Mouse (Mus musculus) testis, postnatal 14 days (tissue): ENCODE measurements around the gene Gfy.
A peak's percentile ranks its signal among the peaks of the same experiment; 100 is the strongest.

Experiments
- DNase-seq: peaks from one replicate; pipeline ENCODE4 v3.0.0; 2021; ENCODE audit warnings: low spot score

The Gfy gene

DNA sequence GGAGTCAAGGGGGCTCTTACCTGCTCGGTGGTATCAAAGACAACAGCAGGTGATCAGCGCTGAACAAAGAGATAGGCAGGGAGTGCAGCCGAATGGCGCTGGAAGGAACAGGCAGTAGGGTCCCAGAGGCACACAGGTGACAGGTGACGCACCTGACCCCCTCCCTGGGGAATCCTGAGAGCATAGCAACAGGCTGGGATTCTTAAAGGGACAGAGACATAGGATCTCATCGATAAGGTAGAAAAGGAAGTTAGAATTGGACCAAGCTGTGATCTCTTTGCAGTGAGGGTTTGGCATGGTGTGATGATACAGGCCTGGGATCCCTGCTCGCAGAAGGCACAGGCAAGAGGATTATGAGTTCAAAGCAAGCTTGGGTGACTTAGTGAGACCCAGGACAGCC, at the start of gene Gfy:
Gfy (minus strand) TSS at position 101 of the 400 bp plus-strand sequence.
- no peak for DNase-seq

DNA sequence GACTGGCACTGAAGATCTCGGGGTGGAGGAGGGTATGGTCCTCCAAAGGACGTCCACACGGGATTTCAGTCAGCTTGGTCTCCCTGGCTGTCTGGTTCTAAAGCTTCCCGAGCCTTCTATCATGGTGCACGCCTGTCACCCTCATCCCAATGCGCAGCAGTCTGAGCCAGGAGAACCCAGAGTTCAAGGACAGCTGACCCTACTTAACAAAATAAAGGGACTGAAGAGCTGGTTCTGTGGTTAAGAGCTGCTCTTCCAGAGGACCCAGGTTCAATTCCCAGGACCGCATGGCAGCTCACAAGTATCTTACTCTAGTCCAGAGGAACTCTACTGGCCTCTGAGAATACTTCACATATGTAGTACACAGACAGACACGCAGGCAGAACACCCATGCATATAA, 49.7 kb upstream of the Gfy start:
- no peak for DNase-seq

DNA sequence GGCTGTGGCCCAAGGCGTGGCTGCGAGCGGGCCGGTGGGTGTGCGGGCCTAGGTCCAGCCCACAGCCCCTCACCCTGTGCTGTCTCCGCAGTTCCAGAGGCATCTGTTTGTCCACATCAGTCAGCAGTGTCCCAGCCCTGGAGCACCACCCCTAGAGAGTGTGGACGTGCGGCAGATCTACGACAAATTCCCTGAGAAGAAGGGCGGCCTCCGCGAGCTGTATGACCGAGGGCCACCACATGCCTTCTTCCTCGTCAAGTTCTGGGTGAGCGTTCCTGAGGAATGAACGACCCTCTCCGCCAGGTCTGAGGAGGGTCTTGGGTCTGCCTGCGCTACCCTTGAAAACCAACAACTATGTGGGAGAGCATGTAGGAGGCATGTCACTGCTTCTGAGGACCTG, 49.2 kb upstream of the Gfy start:
- no peak for DNase-seq

DNA sequence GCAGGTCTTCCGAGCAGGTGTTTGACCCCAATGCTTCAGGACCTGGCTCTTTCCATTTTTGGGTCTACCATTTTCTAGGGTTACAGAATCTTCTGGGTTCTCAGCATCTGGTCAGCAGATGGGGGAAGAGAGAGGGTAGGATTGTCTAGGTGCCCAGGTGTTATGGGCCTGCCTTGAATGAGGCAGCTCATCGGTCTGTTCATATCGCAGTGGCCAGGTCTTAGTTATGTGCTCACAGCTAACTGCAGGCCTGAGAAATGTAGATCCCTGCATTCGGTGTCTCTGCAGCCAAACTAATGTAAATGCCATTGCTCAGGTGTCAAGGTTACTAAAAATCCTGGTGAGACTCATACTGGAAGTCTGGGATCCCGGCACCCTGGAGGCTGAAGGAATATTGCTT, 47.1 kb upstream of the Gfy start:
- DNase-seq: no peak

DNA sequence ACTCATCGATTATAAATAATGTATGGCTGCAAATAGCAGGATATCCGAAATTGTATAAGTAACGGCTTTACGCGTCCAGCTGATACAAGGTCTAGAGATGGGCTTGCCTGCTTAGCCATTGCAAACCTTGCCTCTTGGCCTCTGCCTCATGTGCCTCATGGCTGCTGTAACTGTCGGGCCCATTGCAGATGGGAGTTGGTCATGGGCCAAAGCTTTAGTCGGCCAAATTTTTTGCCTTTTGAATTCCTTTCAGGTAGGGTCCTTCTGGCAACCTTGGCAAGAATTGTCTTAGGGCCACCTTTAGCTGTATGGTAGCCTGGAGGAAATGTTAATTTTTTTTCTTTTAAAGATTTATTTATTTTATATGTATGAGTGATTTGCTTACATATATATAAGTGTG, 45.5 kb upstream of the Gfy start:
- DNase-seq: no peak

DNA sequence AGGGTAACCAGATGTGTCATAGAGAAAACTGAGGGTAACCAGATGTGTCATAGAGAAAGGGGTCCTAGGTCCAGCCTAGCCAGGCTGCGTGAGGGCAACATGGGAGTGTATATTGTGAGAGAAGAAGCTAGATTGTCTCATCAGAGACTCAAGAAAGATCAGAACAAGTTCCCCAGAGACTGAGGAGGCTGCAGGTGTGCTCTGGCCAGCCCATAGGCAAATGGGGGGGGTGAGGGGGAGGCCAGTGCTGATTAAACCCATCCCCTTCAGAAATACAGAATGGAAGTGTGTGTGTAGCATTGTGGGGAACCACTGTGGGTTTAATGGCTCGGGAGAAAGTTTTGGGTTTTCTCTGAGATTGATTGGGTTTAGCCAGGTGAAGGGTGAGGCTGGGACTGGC, 42.3 kb upstream of the Gfy start:
- no peak for DNase-seq

DNA sequence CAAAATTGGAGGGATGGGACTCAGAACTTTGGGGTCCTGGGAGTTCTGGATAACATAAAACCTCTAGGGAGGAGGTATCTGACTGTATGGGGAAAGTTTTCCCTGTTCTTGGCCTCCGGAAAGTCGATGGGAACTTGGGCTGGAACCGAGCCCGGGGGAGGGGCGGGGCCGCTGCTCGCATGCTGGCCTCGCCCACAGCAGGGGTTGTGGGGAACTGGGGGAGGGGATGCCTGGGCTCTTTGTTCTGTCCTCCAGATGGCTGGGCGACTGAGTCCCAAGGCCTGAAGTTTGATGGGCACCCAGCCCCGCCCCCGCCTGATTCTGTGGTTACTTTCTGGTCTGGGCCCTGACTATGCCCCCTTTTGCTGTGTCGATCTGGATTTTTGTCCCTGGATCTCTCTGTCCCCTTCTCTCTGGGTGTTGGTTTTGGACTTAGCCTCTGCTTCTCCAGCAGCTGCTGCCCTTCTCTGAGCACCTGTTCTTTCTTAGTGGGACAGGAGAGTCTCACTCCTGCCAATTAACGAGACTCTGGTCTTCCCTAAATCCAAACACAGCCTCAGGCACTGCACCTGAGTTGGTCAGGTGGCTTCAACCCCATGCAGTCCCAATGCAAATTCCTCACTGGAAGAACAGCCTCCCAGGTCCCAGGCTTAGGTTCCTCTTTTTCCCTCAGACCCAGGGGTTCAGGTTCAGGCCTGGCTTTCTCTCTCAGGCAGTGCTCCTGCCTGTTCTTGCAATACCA, 37.2 kb upstream of the Gfy start:
- peak; percentile 46 for DNase-seq

DNA sequence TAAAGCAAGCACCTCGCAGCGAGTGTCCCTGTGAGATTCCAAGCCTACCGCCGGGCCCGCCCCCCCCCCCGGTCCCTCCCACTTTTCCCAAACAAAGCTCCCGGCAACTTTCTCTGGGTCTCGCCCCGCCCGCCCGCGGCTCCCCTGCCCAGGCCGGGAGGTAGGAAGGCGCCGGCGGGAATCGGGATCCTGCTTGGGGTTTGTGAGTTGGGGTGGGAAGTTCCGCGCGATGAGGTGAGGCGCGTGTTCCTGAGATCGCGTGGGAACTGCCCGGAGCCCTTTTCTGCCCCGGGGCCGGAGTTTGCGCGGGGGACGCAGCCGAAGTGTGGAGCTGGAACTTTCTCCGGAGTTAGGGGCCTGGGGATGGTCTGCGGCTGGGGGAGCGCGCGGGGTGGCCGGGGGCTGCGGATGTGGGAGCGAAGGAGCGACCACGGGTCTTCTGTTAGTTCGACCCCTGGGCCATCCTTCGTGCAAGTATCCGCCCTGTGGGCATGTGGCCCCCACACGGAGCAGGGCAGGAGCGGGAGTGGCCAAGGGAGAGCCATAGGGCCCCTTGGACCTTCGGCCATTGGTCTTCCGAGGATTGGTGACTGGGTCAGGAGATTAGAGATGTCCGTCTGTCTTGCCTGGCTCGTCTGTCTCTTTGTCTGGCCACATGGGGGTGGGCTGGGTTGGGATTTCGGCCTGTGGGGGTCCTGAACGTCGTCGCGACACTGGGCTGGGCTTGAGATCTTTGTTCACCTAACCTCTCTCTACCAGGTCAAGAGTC, 36.5 kb upstream of the Gfy start, which contains the start of gene Tead2:
Tead2 (plus strand) TSS at position 81 of the 769 bp plus-strand sequence.
- no peak for DNase-seq

DNA sequence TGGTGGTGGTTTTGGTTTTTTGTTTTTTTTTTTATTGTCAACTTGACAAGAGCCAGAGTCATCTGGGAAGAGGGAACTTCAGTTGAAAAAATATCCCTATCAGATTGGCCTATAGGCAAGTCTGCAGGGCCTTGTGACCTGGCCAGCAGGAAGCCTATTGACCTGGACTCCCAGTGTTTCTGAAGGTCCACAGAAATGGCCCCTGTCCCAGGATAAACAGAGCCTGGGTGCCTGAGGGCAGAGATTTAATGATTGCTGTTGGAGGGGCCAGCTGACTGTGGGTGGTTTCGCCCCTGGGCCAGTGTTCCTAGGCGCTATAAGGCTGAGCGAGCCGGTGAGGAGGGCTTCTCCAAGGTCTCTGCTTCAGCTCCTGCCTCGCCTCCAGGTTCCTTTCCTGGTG, 34.3 kb upstream of the Gfy start:
- no peak for DNase-seq

DNA sequence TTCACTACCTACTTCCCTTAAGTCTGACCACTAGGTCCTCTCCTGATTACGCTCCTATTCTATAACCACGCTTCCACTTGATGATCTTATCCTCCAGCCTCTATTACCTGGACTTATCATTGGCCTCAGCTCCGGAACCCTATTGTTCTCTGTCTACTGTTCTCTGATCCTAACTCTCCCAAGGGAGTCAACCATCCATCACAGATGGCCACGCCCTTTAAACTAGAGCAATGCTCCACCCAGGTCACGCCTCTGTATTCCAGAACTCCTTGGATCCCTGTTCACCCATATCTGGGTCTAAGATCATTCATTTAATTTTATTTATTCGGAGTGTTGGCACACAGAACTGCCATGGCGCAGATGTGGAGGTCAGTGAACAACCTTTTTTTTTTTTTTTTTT, 33.0 kb upstream of the Gfy start:
- DNase-seq: no peak

DNA sequence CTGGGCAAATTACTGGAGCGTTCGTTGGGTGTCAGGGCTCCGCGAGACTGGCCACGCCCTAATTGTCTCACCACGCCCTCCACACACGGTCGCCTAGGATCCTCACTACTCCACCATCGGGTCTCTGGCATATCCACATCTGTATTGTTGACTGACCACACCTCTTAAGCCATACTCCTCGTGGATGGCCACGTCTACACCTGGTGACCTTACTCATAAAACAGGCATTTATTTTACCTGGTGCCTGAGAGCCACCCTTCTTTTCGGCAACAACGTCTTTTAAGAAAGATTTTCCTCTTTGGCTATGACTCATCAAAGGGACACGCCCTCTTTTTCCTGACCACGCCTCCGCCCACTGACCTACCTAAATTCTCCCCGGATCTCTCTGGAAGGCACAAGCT, 32.5 kb upstream of the Gfy start, which contains the start of gene Dkkl1:
Dkkl1 (minus strand) TSS at position 297 of the 401 bp plus-strand sequence.
- DNase-seq: no peak

DNA sequence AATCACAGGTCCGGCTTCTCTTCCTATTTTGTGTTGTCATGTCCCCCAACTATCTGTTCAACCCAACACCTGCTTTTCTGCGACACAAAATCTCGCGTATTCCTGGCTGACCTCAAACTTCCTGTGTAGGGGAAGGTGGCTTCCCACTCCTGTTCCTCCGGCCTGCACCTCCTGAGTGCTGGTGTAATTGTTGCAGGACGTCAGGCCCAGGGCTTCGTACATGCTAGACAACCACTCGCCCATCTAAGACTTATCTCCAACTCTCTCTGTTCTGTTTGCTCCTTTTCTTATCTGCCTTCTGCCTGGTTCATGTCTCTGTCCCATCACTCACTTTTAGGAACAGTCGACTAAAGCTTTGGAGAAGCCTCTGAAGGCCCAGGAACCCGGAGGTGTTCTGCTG, 31.7 kb upstream of the Gfy start:
- DNase-seq: no peak

DNA sequence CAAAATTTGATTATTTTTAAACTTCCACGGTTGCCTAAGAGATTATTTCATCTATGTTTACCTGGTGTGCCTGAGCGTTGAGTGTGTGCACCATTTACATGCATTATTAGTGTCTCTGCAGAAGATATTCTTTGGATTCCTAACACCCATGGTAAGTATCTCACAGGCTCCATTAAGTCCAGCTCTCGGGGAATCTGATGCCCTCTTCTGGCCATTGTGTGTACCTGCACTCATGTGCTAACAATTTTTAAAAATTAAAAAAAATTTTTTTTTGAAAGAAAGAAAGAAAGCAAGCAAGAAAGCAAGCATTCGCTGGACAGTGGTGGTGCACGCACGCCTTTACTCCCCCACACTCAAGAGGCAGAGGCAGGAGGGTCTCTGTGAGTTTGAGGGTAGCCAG, 28.9 kb upstream of the Gfy start:
- DNase-seq: no peak

DNA sequence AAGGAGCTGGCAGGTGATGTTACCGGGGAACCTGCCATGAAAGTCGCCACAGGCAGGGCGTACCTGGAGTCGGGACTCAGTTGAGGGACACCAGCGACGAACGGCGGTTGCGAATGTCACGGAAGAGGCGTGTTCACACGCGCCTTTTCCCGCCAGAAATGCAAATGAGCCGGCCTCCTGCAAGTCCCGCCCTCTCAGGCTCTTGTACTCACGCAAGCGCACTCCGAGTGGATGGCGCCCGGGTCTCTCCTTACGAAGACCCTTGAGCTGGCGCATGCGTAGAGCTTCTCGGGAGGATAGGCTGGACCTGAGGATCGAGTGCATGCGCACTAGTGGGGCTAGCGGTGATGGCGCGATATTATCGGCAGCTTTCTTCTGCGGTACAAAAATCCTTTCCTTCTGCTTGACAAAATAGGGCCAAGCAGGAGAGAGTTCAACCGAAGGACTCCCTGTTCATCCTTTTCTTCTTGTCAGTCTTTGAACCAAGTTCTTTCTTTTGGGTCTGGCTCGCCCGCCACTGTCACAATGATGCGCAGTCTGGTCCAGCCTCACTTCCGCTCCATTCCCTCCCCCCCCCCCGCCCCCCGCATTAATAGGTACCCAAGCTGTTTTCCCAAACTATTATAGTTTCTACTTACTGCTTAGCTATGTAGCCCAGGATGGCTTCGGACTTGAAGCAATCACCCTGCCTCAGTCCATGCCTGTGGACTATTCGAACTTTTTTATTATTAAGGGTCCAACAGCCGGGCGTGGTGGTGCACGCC, 25.2 kb upstream of the Gfy start, which contains the start of gene Ccdc155:
Ccdc155 (minus strand) TSS at position 513 of the 764 bp plus-strand sequence.
- peak; percentile 98 for DNase-seq

DNA sequence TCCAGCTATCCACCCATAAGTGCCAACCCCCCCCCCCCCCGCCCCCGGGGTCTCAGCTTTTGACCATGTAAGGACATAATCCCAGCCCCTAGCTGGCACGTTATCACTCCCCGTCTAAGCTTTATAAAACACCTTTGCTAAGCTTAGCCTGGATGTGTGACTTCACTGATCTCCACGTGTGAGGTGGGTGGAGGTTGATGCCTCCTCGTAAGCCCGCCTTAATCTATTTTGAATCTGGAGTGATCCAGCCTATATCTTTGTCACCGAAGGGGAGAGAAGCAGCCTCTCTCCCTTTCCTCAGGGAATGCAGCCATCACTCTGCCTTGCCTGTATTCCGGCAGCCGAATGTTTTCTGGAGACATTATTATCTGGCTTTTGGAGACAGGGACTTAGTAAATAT, 23.3 kb upstream of the Gfy start:
- DNase-seq: no peak

DNA sequence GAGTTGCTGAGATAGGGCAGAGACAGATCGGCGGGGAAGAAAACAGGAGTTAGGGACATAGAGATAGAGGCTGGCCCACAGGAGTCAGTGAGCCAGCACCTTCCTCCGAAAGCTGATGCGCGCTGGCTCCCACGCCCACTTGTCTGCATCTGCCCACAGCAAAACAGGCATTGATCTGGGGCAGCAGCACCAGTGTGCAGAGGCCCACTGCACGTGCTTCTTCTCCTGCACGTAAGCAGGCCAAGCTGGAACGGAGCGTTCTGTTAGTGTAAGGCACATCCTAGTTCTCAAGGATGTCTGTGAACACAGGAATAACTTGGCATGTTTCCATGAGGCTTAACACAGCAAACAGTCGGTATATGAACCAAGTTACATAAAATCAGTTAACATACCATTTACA, 19.6 kb upstream of the Gfy start:
- no peak for DNase-seq

DNA sequence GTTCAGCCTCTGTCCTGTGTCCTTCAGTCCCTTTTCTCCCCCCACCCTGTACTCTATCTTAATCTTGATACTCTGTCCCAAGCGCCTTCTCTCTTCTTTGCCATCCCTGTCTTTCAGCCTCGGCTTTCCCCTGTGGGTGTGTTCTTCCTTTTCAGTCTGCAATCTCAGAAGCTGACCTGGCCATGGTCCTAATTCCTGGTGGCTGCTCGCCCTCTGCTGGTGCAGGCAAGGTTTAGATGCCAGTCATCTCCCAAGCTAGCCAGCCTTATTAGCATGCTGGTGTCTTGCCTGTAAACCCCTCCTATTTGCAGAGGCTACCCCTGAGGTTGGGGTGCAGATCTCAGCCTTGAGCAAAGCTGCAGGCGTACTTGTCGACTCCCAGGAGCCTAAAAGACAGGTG, 19.1 kb upstream of the Gfy start:
- DNase-seq: no peak

DNA sequence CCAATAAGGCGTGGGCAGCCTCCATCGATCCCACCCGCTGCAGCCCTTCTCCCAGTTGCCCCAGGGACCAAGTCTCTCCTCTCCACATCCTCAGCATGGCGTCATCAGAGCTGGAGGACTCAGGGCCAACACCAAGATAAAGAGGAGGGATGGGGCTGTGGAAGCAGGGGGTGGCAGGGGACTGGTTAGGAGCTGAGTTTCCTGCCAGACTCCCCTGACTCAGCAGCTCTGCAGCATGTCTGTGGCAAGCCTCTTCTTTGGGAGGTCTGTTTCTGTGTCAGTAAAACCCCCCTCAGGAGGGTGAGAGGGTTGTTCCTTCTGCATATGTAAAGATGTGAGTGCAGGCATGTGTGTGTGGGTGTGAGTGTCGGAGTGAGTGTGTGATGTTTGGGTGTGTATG, 17.6 kb upstream of the Gfy start:
- DNase-seq: no peak

DNA sequence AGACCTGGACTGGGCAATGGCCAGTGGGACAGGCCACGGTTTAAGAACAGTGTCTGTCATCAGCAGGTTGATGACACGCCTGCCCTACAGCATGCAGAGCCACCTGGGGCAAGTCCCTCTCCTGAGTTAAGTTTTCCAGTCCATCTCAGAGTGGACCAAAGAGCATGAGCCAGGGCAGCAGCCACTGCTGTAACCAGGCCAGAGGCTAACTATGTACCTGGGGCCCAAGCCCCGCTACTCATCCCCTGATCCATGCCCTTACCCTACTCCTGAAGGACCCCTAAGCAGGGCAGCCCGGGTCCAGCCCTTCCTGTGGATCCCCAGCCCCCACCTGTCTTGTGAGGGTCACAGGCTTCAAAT, 16.8 kb upstream of the Gfy start:
- DNase-seq: no peak

DNA sequence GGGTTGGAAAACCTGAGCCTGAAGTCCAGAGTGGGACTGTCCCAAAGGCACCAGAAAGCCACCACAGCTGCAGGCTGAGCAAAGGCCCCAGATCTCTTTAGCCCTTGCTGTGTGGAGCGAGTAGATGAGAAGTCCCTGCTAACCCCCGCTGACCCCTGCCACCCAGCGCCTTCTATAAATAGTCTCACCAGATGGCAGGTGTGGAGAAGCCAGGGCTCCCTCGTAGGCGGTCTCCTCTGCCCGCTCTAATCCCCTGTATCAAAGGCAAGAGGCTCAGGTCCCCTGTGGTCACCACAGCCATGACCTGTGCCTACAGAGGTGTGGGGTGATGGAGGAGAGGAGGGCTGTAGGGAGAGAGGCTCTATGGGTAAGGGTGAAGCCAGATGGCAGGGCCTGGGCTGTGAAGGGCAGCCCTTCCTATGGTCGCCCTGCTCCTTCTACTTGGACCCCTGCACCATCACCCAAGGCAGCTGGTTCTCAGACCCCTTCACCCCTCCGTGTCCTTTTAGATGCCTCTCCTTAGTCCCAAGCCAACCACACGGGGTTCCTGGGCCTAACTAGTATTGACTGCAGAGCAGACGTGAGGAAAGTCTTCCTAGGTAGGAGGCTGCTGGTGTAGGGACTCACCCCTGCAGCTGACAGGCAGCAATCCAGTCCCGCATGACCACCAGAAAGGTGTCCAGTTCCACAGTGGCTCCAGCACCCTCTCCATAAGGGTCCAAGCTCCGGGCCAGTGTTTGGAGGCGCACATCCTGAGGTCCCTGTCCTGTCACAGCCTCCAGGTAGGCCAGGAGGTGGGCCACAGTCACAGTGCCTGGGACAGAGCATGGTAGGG, 16.2 kb upstream of the Gfy start:
- DNase-seq: no peak

DNA sequence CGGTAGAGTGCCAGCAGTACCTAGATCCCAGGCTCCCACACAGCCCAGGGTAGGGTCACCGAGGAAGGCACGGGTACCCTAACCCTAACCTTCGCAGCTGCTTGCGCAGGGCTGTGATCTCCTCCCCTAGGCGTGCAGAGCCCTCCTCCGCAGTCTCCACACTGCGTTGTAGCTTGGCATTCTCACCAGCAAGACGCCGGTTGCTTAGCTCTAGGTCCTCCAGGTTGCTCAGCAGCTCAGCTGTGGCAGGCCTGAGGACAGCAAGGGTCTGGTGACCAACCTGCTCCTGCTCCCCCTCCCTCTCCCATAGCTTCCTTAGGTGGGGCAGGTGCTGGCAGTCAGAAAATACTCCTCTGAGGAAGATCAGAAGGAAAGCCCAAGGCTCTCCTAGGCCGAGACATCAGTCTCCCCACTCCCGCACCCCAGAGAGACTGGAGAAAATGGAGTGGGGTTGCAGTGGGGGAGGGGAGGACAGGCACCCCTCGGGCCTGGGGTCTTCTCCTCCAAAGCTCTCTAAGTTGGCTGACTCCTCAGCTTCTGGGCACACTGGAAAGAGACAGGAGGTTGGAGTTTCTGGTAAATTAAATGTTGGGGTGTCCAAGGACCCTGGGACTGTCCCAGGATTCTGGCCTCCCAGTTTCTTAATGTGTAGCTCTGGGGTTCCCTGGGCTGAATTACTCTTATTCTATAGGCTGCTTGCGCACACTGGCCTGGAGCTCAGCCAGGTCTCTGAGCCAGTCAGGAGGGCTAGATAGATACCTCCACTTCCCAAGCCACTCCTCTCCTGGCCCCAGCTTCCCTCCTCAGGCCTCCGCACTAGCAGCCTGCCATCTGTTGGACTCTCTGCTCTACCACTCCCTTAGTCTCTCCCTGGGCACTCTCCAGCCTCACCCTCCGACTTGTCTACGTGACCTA, 14.8 kb upstream of the Gfy start:
- no peak for DNase-seq
